Mouse (Mus musculus): ENCODE results near the gene Apeh. TPM values are rescaled to one million over a fixed set of nuclear protein-coding genes. Genes with fewer than 3 reads are reported as not detected.

Apeh gene
- polyA plus RNA-seq, 1 experiment = 59.0 TPM

- Histone ChIP-seq H3K4me2 (ENCODE audit: low read depth) (peak overlapping the region; percentile 67), H3K36me3 (ENCODE audit: control insufficient read depth, insufficient read depth) (no peaks in the 10 kb centered on the region), H3ac (ENCODE audit: control insufficient read depth, insufficient read length) (no peak overlapping the region), H3K27me3 (ENCODE audit: control insufficient read depth, insufficient read depth, insufficient read length) (no peaks in the 10 kb centered on the region), H3K4me3 (no peak overlapping the region), H3K79me2 (ENCODE audit: control insufficient read depth, insufficient read depth) (no peaks in the 10 kb centered on the region)
- TF ChIP-seq MYOD1 (IDR thresholded peaks at IDR 0.05; ENCODE audit: control insufficient read depth in 1 of 3, insufficient read length in 2 of 3, low read depth in 2 of 3) (no peak), POLR2A (IDR thresholded peaks at IDR 0.05; ENCODE audit: insufficient read length, low read depth) (peak; percentile 43), REST (IDR thresholded peaks at IDR 0.05; ENCODE audit: insufficient read depth, insufficient read length) (no peak), USF1 (IDR thresholded peaks at IDR 0.05; ENCODE audit: low read depth) (no peak), MYOG (IDR thresholded peaks at IDR 0.05; ENCODE audit: control insufficient read depth in 1 of 3, insufficient read depth in 1 of 3, insufficient read length in 2 of 3, low read depth in 2 of 3) (peak in 1 of 3 experiments; percentile 11), E2F4 (IDR thresholded peaks at IDR 0.05; ENCODE audit: insufficient read depth) (no peak), CEBPB (IDR thresholded peaks at IDR 0.05; ENCODE audit: insufficient read depth, poor library complexity, severe bottlenecking) (no peak), SRF (IDR thresholded peaks at IDR 0.05; ENCODE audit: control insufficient read depth, insufficient read length, low read depth) (no peak), POLR2AphosphoS2 (IDR thresholded peaks at IDR 0.05; ENCODE audit: insufficient read length, low read depth) (peak; percentile 12)
Measured at GRCm38 (mm10) chr9:108128248-108128647, 33.8 kb upstream of the Apeh start.

GRCm38 (mm10) chr9:108126436-108127180 is 32.2 kb upstream of the Apeh start:
- Histone ChIP-seq H3K79me2 (ENCODE audit: control insufficient read depth, insufficient read depth) (no peaks in the 10 kb centered on the region), H3K4me3 (no peak overlapping the region), H3ac (ENCODE audit: control insufficient read depth, insufficient read length) (no peak overlapping the region), H3K27me3 (ENCODE audit: control insufficient read depth, insufficient read depth, insufficient read length) (no peaks in the 10 kb centered on the region), H3K36me3 (ENCODE audit: control insufficient read depth, insufficient read depth) (no peaks in the 10 kb centered on the region), H3K4me2 (ENCODE audit: low read depth) (no peak overlapping the region)
- no peak for TF ChIP-seq TCF3 (IDR thresholded peaks at IDR 0.05; ENCODE audit: insufficient read length, low read depth)
- TF ChIP-seq MYOG (IDR thresholded peaks at IDR 0.05; ENCODE audit: control insufficient read depth in 1 of 3, insufficient read depth in 1 of 3, insufficient read length in 2 of 3, low read depth in 2 of 3) = no peak
- TF ChIP-seq E2F4 (IDR thresholded peaks at IDR 0.05; ENCODE audit: insufficient read depth) = no peak
- TF ChIP-seq MAX (IDR thresholded peaks at IDR 0.05; ENCODE audit: low read depth) = no peak
- no peak for TF ChIP-seq POLR2AphosphoS2 (IDR thresholded peaks at IDR 0.05; ENCODE audit: insufficient read length, low read depth)
- no peak for TF ChIP-seq REST (IDR thresholded peaks at IDR 0.05; ENCODE audit: insufficient read depth, insufficient read length)

GRCm38 (mm10) chr9:108125731-108126130 is 31.3 kb upstream of the Apeh start:
- Histone ChIP-seq H3K4me2 (ENCODE audit: low read depth) (no peak overlapping the region), H3ac (ENCODE audit: control insufficient read depth, insufficient read length) (no peak overlapping the region), H3K79me2 (ENCODE audit: control insufficient read depth, insufficient read depth) (no peaks in the 10 kb centered on the region), H3K27me3 (ENCODE audit: control insufficient read depth, insufficient read depth, insufficient read length) (no peaks in the 10 kb centered on the region), H3K4me3 (no peak overlapping the region), H3K36me3 (ENCODE audit: control insufficient read depth, insufficient read depth) (no peaks in the 10 kb centered on the region)
- no peak for TF ChIP-seq POLR2AphosphoS2 (IDR thresholded peaks at IDR 0.05; ENCODE audit: insufficient read length, low read depth)
- TF ChIP-seq MAX (IDR thresholded peaks at IDR 0.05; ENCODE audit: low read depth) = no peak
- no peak for TF ChIP-seq REST (IDR thresholded peaks at IDR 0.05; ENCODE audit: insufficient read depth, insufficient read length)
- no peak for TF ChIP-seq SRF (IDR thresholded peaks at IDR 0.05; ENCODE audit: control insufficient read depth, insufficient read length, low read depth)
- TF ChIP-seq E2F4 (IDR thresholded peaks at IDR 0.05; ENCODE audit: insufficient read depth) = no peak
- no peak for TF ChIP-seq MYOG (IDR thresholded peaks at IDR 0.05; ENCODE audit: control insufficient read depth in 1 of 3, insufficient read depth in 1 of 3, insufficient read length in 2 of 3, low read depth in 2 of 3)

GRCm38 (mm10) chr9:108123916-108124315 is 29.5 kb upstream of the Apeh start:
- no peak for TF ChIP-seq TCF3 (IDR thresholded peaks at IDR 0.05; ENCODE audit: insufficient read length, low read depth)
- TF ChIP-seq USF1 (IDR thresholded peaks at IDR 0.05; ENCODE audit: low read depth) = no peak
- TF ChIP-seq CEBPB (IDR thresholded peaks at IDR 0.05; ENCODE audit: insufficient read depth, poor library complexity, severe bottlenecking) = no peak
- no peak for TF ChIP-seq TCF12 (IDR thresholded peaks at IDR 0.05; ENCODE audit: insufficient read depth, poor library complexity, severe bottlenecking)
- TF ChIP-seq MAX (IDR thresholded peaks at IDR 0.05; ENCODE audit: low read depth) = no peak
- no peak for TF ChIP-seq POLR2A (IDR thresholded peaks at IDR 0.05; ENCODE audit: insufficient read length, low read depth)
- no peak for TF ChIP-seq MYOG (IDR thresholded peaks at IDR 0.05; ENCODE audit: control insufficient read depth in 1 of 3, insufficient read depth in 1 of 3, insufficient read length in 2 of 3, low read depth in 2 of 3)
- no peak for TF ChIP-seq REST (IDR thresholded peaks at IDR 0.05; ENCODE audit: insufficient read depth, insufficient read length)
- TF ChIP-seq SRF (IDR thresholded peaks at IDR 0.05; ENCODE audit: control insufficient read depth, insufficient read length, low read depth) = no peak
- no peak for TF ChIP-seq POLR2AphosphoS2 (IDR thresholded peaks at IDR 0.05; ENCODE audit: insufficient read length, low read depth)
- no peak for TF ChIP-seq MYOD1 (IDR thresholded peaks at IDR 0.05; ENCODE audit: control insufficient read depth in 1 of 3, insufficient read length in 2 of 3, low read depth in 2 of 3)
- no peak for TF ChIP-seq E2F4 (IDR thresholded peaks at IDR 0.05; ENCODE audit: insufficient read depth)
- H3K36me3 ChIP-seq (ENCODE audit: control insufficient read depth, insufficient read depth) = no peaks in the 10 kb centered on the region
- no peak overlapping the region for H3ac ChIP-seq (ENCODE audit: control insufficient read depth, insufficient read length)

More at GRCm38 (mm10) chr9:108123916-108124315, 29.5 kb upstream of the Apeh start:
- H3K27me3 ChIP-seq (ENCODE audit: control insufficient read depth, insufficient read depth, insufficient read length) = no peaks in the 10 kb centered on the region
- no peak overlapping the region for H3K4me3 ChIP-seq
- no peak overlapping the region for H3K4me2 ChIP-seq (ENCODE audit: low read depth)
- no peaks in the 10 kb centered on the region for H3K79me2 ChIP-seq (ENCODE audit: control insufficient read depth, insufficient read depth)

Data from myocyte (in vitro differentiated cells).